Mouse (Mus musculus) stomach, postnatal 0 days (tissue): Measurements from ENCODE around the gene Mob1b. TPM values are rescaled to one million over a fixed set of nuclear protein-coding genes. Genes with fewer than 3 reads are reported as not detected.

Experiments used
- ATAC-seq: fragments of 200-750 bp; cut with Nextera tagmentation; 2 replicates; pipeline ENCODE4 v1.8.0; 2017; ENCODE audit not compliant: low FRiP score, low TSS enrichment
- DNase-seq: peaks from one replicate; pipeline ENCODE4 v3.0.0-alpha.2; 2016; ENCODE audit warnings: low spot score
- H3K27ac ChIP-seq: fragments of 300-500 bp; sonication (generic); replicated peaks from 2 replicates; pipeline ENCODE4 v1.5.1; 2014; ENCODE audit warnings: mild to moderate bottlenecking, control low read depth
- H3K27me3 ChIP-seq: fragments of 300-500 bp; sonication (generic); 2 replicates; pipeline ENCODE4 v1.6.1; 2014; ENCODE audit warnings: low read length; ENCODE audit not compliant: control insufficient read depth, insufficient read depth
- H3K36me3 ChIP-seq: fragments of 300-500 bp; sonication (generic); 2 replicates; pipeline ENCODE4 v1.6.1; 2014; ENCODE audit warnings: low read length, mixed read lengths; ENCODE audit not compliant: control insufficient read depth, insufficient read depth
- H3K4me1 ChIP-seq: fragments of 300-500 bp; sonication (generic); replicated peaks from 2 replicates; pipeline ENCODE4 v1.6.1; 2014; ENCODE audit warnings: antibody characterized with exemption; ENCODE audit not compliant: control insufficient read depth, insufficient read depth
- H3K4me2 ChIP-seq: fragments of 300-500 bp; sonication (generic); replicated peaks from 2 replicates; pipeline ENCODE4 v1.6.1; 2014; ENCODE audit warnings: low read depth, mild to moderate bottlenecking, control low read depth, moderate library complexity
- H3K4me3 ChIP-seq: fragments of 300-500 bp; sonication (generic); 2 replicates; pipeline ENCODE4 v1.5.1; 2014; ENCODE audit warnings: low read depth, low read length, control low read depth
- H3K9ac ChIP-seq: fragments of 300-500 bp; sonication (generic); 2 replicates; pipeline ENCODE4 v1.6.1; 2014; ENCODE audit warnings: mild to moderate bottlenecking, low read length, control low read depth, mixed read lengths
- H3K9me3 ChIP-seq: fragments of 300-500 bp; sonication (generic); 2 replicates; pipeline ENCODE4 v1.6.1; 2016; ENCODE audit warnings: low read length; ENCODE audit not compliant: control insufficient read depth
- CTCF ChIP-seq: IDR thresholded peaks from 2 replicates; pipeline ENCODE4 v1.5.1; 2016; ENCODE audit warnings: antibody characterized with exemption, low read depth, mild to moderate bottlenecking, moderate library complexity
- EP300 ChIP-seq: optimal IDR thresholded peaks from 2 replicates; pipeline ENCODE3; 2016; ENCODE audit warnings: antibody characterized with exemption
- WGBS: fragments of 180-500 bp; shearing (Covaris S2); extraction: QIAGEN DNeasy Blood & Tissue Kit; methylation state at CpG from one replicate; pipeline ENCODE4 v1.1.7; 2014; 5-methylcytosine and 5-hydroxymethylcytosine counted together
- polyA plus RNA-seq: library from polyadenylated mRNA; unstranded; fragments of >200 nt; fragmentation: Nextera tagmentation; extraction: Ambion mirVana; gene quantifications from 2 replicates; pipeline ENCODE4 v1.2.1, GENCODE M21; 2015

The Mob1b gene
- polyA plus RNA-seq, 1 experiment from 2014 or later: 10.1 TPM

DNA sequence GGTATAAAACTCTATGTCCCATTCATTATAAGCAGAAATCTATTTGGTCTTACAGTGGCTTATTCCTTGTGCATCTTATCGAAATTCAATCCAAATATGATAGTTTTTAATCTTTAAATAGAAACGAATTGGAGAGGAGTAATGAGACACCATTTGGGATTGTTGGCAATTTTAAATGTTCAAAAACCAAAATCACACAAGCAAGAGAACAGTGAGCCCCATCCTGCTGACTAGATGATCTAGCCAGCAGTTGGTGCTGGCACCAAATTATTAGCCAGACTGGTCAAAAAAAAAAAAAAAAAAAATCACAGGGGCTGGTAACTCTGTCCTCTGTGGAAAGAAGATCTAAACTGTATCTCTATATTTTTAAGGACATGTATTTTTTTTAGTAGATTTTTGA, 92.5 kb downstream of the Mob1b start:
- H3K4me3 ChIP-seq: no peak overlapping the region
- H3K27ac ChIP-seq: no peak overlapping the region
- no peak for DNase-seq
- 82% methylated on average over 2 of the region's 2 CpGs for WGBS
- H3K9me3 ChIP-seq: no peaks in the 10 kb centered on the region
- ATAC-seq: no peak
- no peak overlapping the region for H3K4me2 ChIP-seq
- no peaks in the 10 kb centered on the region for H3K36me3 ChIP-seq
- TF ChIP-seq EP300: no peak
- TF ChIP-seq CTCF: no peak
- no peaks in the 10 kb centered on the region for H3K27me3 ChIP-seq
- H3K9ac ChIP-seq: no peak overlapping the region
- H3K4me1 ChIP-seq: no peaks in the 10 kb centered on the region

Other genes with a start within 250 kb of the Mob1b start
- gene Enam, start 232.9 kb upstream of the Mob1b start, polyA plus RNA-seq: 0.02 TPM in 1 of 2 replicates, not detected in the other
- gene Jchain, start 193.0 kb upstream of the Mob1b start, polyA plus RNA-seq: 0.08 TPM in 1 of 2 replicates, not detected in the other
- 34.5 and 34.9 TPM in 2 replicates for gene Utp3, start 166.4 kb upstream of the Mob1b start, polyA plus RNA-seq
- gene Rufy3, start 155.8 kb upstream of the Mob1b start, polyA plus RNA-seq: 9.8 and 10.3 TPM in 2 replicates
- 32.8 and 35.1 TPM in 2 replicates for gene Grsf1, start 44.7 kb upstream of the Mob1b start, polyA plus RNA-seq
- gene Dck, start 44.1 kb downstream of the Mob1b start, polyA plus RNA-seq: 11.0 and 12.4 TPM in 2 replicates
- gene Slc4a4, start 166.0 kb downstream of the Mob1b start, polyA plus RNA-seq: 6.2 and 6.3 TPM in 2 replicates